Mouse (Mus musculus): ENCODE results near the gene Tmod1. TPM values are rescaled to one million over a fixed set of nuclear protein-coding genes. Genes with fewer than 3 reads are reported as not detected.

Gene Tmod1
- polyA plus RNA-seq, 1 experiment = 22.7 TPM

DNA sequence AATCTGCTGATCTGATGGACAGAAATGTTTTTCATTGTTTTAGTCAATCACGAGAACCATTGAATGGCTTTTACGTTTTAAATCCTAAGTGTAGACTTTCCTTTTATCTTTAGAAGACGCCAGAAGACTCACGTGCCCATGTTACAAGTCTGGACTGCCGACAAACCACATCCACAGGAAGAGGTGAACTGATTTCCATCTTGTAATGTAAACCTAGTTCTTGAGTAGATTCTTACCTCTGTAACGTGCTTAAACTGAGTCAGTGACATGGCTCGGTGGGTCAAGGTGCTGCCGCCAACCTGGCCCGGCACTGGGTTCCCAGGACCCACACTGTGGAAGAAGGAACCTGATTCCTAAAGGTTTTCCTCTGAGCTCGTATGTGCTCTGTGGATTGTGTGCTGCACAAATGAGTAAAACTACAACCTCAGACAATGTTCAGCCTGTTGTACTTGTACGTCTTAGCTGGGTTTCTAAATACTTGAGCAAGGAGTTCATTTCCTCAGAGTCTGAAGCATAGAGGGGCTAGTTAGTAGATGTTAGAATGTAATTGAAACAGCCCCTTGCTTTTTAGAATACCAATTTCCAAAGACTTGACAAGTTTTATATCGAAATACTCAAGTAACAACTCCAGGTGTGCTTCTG, 113.3 kb downstream of the Tmod1 start:
- Histone ChIP-seq H3K9me3 (ENCODE audit: control insufficient read depth, low read length) (no peaks in the 10 kb centered on the region), H3K36me3 (ENCODE audit: control insufficient read depth) (peaks cover 96% of the 10 kb centered on the region), H3K4me3 (replicated peaks) (no peak overlapping the region), H3K4me1 (ENCODE audit: control insufficient read depth) (peaks cover 7% of the 10 kb centered on the region), H3K27me3 (ENCODE audit: control insufficient read depth) (no peaks in the 10 kb centered on the region)
- TF ChIP-seq TAL1 (IDR thresholded peaks at IDR 0.05; ENCODE audit: low read length) = no peak
- no peak for TF ChIP-seq GATA1 (IDR thresholded peaks at IDR 0.05; ENCODE audit: low read length)

DNA sequence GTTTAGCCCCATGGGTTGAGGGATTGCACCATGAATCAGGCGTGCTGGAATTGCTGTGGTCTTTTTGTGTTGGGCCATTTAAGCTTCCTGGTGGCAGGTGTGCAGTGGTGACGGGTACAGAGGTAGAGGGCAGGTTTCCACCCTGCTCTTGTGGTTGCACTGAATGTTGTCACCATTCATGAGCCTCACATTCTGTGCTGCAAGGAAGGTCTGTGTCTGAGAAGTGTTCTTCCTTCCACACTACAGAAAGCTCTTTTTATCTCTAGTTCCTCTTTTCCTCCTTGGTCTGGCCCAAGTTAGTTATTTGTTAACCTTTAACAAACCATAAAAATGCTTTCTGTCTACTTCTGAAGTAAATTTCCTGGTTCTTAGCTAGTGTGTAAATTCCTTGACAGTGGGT, 125.3 kb downstream of the Tmod1 start:
- no peaks in the 10 kb centered on the region for H3K4me1 ChIP-seq (ENCODE audit: control insufficient read depth)
- H3K36me3 ChIP-seq (ENCODE audit: control insufficient read depth) = peaks cover 96% of the 10 kb centered on the region
- TF ChIP-seq GATA1 (IDR thresholded peaks at IDR 0.05; ENCODE audit: low read length) = no peak
- no peak for TF ChIP-seq TAL1 (IDR thresholded peaks at IDR 0.05; ENCODE audit: low read length)
- no peaks in the 10 kb centered on the region for H3K9me3 ChIP-seq (ENCODE audit: control insufficient read depth, low read length)
- H3K4me3 ChIP-seq (replicated peaks) = no peak overlapping the region
- H3K27me3 ChIP-seq (ENCODE audit: control insufficient read depth) = no peaks in the 10 kb centered on the region

Other genes with a start within 250 kb of the Tmod1 start
- gene Aldh1b1, start 239.9 kb upstream of the Tmod1 start, polyA plus RNA-seq (2012) = 0.10 and 0.14 TPM in 2 replicates
- gene Igfbpl1, start 212.0 kb upstream of the Tmod1 start, polyA plus RNA-seq (2012) = not detected in 2 replicates
- gene Stra6l, start 190.3 kb upstream of the Tmod1 start, polyA plus RNA-seq (2012) = not detected in 2 replicates
- gene Ccdc180, start 148.6 kb upstream of the Tmod1 start, polyA plus RNA-seq (2012) = not detected in 2 replicates
- gene Tdrd7, start 73.6 kb upstream of the Tmod1 start, polyA plus RNA-seq (2012) = 0.02 TPM in 1 of 2 replicates, not detected in the other
- gene Ncbp1, start 99.7 kb downstream of the Tmod1 start, polyA plus RNA-seq (2012) = 1.2 and 1.6 TPM in 2 replicates
- gene Tstd2, start 99.8 kb downstream of the Tmod1 start, polyA plus RNA-seq (2012) = 0.17 and 0.46 TPM in 2 replicates
- gene Xpa, start 157.4 kb downstream of the Tmod1 start, polyA plus RNA-seq (2012) = 2.7 and 3.4 TPM in 2 replicates